Mouse (Mus musculus) forebrain, embryonic 14.5 days (tissue): ENCODE data around the gene Tpd52l2. TPM values are rescaled to one million over a fixed set of nuclear protein-coding genes. Genes with fewer than 3 reads are reported as not detected.

Source experiments
- ATAC-seq: fragments of 200-750 bp; cut with Nextera tagmentation; 2 replicates; pipeline ENCODE4 v1.8.0; 2017; ENCODE audit warnings: mild to moderate bottlenecking, moderate library complexity
- DNase-seq: peaks from one replicate; pipeline ENCODE4 v3.0.0-alpha.2; 2015; ENCODE audit warnings: low spot score
- H3K27ac ChIP-seq: fragments of 300-500 bp; sonication (generic); 2 replicates; pipeline ENCODE4 v1.5.1; 2014; ENCODE audit warnings: low read depth, mild to moderate bottlenecking, control low read depth, low read length, moderate library complexity
- H3K27me3 ChIP-seq: fragments of 300-500 bp; sonication (generic); replicated peaks from 2 replicates; pipeline ENCODE4 v1.6.1; 2014; ENCODE audit warnings: low read length, control low read depth, mixed read lengths; ENCODE audit not compliant: control insufficient read depth, insufficient read depth
- H3K36me3 ChIP-seq: fragments of 300-500 bp; sonication (generic); 2 replicates; pipeline ENCODE4 v1.6.1; 2014; ENCODE audit warnings: low read length, control low read depth; ENCODE audit not compliant: control insufficient read depth, insufficient read depth
- H3K4me1 ChIP-seq: fragments of 300-500 bp; sonication (generic); 2 replicates; pipeline ENCODE4 v1.6.1; 2014; ENCODE audit warnings: antibody characterized with exemption, low read length, control low read depth; ENCODE audit not compliant: control insufficient read depth, insufficient read depth
- H3K4me2 ChIP-seq: fragments of 300-500 bp; sonication (generic); 2 replicates; pipeline ENCODE4 v1.6.1; 2014; ENCODE audit warnings: mild to moderate bottlenecking, control low read depth, low read length
- H3K4me3 ChIP-seq: fragments of 300-500 bp; sonication (generic); 2 replicates; pipeline ENCODE4 v1.5.1; 2014; ENCODE audit warnings: low read depth, low read length, control low read depth
- H3K9ac ChIP-seq: fragments of 300-500 bp; sonication (generic); 2 replicates; pipeline ENCODE4 v1.6.1; 2014; ENCODE audit warnings: mild to moderate bottlenecking, low read length, control low read depth, moderate library complexity
- H3K9me3 ChIP-seq: fragments of 300-500 bp; sonication (generic); replicated peaks from 2 replicates; pipeline ENCODE4 v1.6.1; 2016; ENCODE audit warnings: low read length, control low read depth, mixed read lengths; ENCODE audit not compliant: control insufficient read depth
- WGBS: fragments of 180-500 bp; shearing (Covaris S2); extraction: QIAGEN DNeasy Blood & Tissue Kit; methylation state at CpG from one replicate; pipeline ENCODE4 v1.1.7; 2014; 5-methylcytosine and 5-hydroxymethylcytosine counted together
- polyA plus RNA-seq: library from polyadenylated mRNA; unstranded; fragments of >200 nt; fragmentation: Nextera tagmentation; extraction: Ambion mirVana; gene quantifications from 2 replicates; pipeline ENCODE4 v1.2.1, GENCODE M21; 2014

Tpd52l2 gene
- polyA plus RNA-seq, 1 experiment from 2014 or later, result 151 TPM

GRCm38 (mm10) chr2:181520936-181521227, 23.9 kb downstream of the Tpd52l2 start:
- under 1% methylated on average over 17 of the region's 17 CpGs for WGBS
- H3K27ac ChIP-seq, result peak overlapping the region; percentile 95
- H3K9me3 ChIP-seq, result no peaks in the 10 kb centered on the region
- H3K36me3 ChIP-seq, result peaks cover 18% of the 10 kb centered on the region
- H3K4me1 ChIP-seq, result peaks cover 18% of the 10 kb centered on the region
- H3K4me3 ChIP-seq, result peak overlapping the region; percentile 95
- no peaks in the 10 kb centered on the region for H3K27me3 ChIP-seq
- DNase-seq, result no peak
- ATAC-seq, result no peak
- H3K4me2 ChIP-seq, result peak overlapping the region; percentile 66
- peak overlapping the region; percentile 94 for H3K9ac ChIP-seq

DNA sequence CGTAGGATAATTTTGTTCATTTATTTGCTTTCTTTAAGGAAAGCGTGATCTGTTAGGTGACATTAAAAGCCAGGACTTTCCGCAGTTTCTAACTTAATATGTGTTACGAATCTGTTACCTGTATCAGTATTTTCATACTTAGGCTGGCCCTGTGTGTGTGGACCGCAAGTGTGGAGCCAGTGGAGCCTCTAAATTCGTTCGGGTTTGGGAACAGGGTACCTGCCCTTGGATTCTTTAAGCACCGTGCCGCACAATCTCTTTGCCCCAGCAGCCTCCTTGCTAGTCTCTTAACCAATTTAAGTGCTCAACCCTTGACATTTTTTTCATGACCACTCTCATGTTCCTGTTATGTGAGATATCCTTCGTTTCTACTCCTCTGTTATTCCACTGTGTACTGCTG, 24.5 kb downstream of the Tpd52l2 start:
- WGBS, result 62% methylated on average over 10 of the region's 10 CpGs
- peak overlapping the region; percentile 66 for H3K4me2 ChIP-seq
- no peaks in the 10 kb centered on the region for H3K9me3 ChIP-seq
- no peaks in the 10 kb centered on the region for H3K27me3 ChIP-seq
- peak overlapping the region; percentile 94 for H3K9ac ChIP-seq
- no peak for DNase-seq
- no peak overlapping the region for H3K27ac ChIP-seq
- H3K36me3 ChIP-seq, result peaks cover 12% of the 10 kb centered on the region
- peaks cover 18% of the 10 kb centered on the region for H3K4me1 ChIP-seq
- peak overlapping the region; percentile 95 for H3K4me3 ChIP-seq
- no peak for ATAC-seq

GRCm38 (mm10) chr2:181522811-181523210, 25.9 kb downstream of the Tpd52l2 start:
- H3K27ac ChIP-seq, result no peak overlapping the region
- no peaks in the 10 kb centered on the region for H3K27me3 ChIP-seq
- DNase-seq, result peak; percentile 18
- no peak overlapping the region for H3K4me3 ChIP-seq
- no peak overlapping the region for H3K9ac ChIP-seq
- no peak for ATAC-seq
- H3K36me3 ChIP-seq, result no peaks in the 10 kb centered on the region
- no peaks in the 10 kb centered on the region for H3K9me3 ChIP-seq
- H3K4me2 ChIP-seq, result no peak overlapping the region
- peaks cover 18% of the 10 kb centered on the region for H3K4me1 ChIP-seq
- WGBS, result 78% methylated on average over 5 of the region's 5 CpGs

DNA sequence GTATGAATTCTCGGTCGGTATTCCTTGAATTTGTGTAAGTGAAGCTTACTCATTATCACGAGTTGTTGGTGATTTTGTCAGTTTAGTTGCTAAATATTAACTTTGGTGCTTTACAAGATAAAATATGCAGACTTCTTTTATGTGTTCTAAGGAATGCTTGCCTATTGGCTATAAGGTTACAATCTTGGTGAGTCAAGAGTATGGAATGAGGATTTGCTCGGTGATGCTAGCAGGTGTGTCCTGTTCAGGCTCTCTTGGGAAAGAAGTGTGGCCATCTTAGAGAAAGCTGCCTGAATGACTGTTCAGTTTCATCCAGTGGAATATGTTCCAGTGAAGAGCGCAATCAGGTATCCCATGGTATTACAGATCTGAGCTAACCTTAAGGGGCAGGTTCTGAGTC, 28.6 kb downstream of the Tpd52l2 start:
- H3K27me3 ChIP-seq, result no peaks in the 10 kb centered on the region

DNA sequence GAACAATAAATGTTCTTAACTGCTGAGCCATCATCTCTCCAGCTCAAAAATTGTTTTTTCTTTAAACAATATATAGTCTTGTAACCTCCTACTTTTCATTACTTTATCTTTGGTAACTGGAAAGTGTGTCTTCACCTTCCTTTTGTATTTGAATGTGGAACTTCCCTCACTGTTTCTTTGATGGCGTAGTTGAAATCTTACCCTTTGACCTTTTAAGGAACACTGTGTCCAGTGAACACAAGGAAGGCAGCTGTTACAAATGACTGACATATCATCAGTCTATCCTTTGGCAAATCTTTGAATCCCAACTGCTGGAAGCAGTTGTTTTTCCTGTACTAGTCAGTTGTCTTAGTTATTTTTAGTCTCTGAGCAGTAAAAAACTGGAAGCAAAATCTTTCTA, 32.1 kb downstream of the Tpd52l2 start:
- Histone ChIP-seq H3K4me1 (no peaks in the 10 kb centered on the region), H3K9ac (no peak overlapping the region), H3K27me3 (no peaks in the 10 kb centered on the region), H3K9me3 (no peaks in the 10 kb centered on the region), H3K36me3 (no peaks in the 10 kb centered on the region), H3K4me3 (no peak overlapping the region), H3K4me2 (no peak overlapping the region), H3K27ac (no peak overlapping the region)
- ATAC-seq (no peak), DNase-seq (no peak)
- 92% methylated on average over 1 of the region's 1 CpGs for WGBS

More for the DNA sequence above, 28.6 kb downstream of the Tpd52l2 start:
- no peak for DNase-seq
- no peak for ATAC-seq
- H3K4me1 ChIP-seq, result peaks cover 8% of the 10 kb centered on the region; the same call in 1 of the 2 replicates
- WGBS, result 91% methylated on average over 5 of the region's 5 CpGs
- H3K9me3 ChIP-seq, result no peaks in the 10 kb centered on the region
- H3K9ac ChIP-seq, result no peak overlapping the region
- no peak overlapping the region for H3K27ac ChIP-seq
- H3K4me3 ChIP-seq, result no peak overlapping the region
- H3K4me2 ChIP-seq, result no peak overlapping the region
- no peaks in the 10 kb centered on the region for H3K36me3 ChIP-seq

- Histone ChIP-seq H3K4me2 (no peak overlapping the region), H3K27ac (no peak overlapping the region), H3K9ac (no peak overlapping the region), H3K4me1 (peaks cover 2% of the 10 kb centered on the region; the same call in 1 of the 2 replicates), H3K4me3 (no peak overlapping the region), H3K27me3 (no peaks in the 10 kb centered on the region), H3K36me3 (no peaks in the 10 kb centered on the region), H3K9me3 (no peaks in the 10 kb centered on the region)
- no peak for DNase-seq
- no peak for ATAC-seq
- WGBS, result 96% methylated on average over 3 of the region's 3 CpGs
These were observed 35.6 kb downstream of the Tpd52l2 start for GRCm38 (mm10) chr2:181532589-181532988.

DNA sequence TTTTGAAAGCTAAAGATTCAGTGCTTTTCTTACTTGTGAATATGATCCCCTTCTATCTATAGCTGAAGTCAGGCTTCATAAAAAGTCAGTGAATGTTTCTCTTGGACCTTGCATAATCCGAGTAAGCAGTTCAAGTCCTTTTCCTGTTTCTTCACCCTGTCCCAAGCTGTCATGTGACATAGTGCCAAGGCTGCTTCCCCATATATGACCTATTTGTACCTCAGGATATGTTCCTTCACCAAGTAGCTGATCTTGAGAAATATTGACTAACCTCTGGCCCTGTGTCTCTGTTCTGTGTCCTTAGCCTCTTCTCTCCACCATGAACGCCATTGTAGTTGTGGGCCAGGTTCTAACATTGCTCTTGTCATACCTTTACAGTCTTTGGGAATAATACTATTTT, 39.5 kb downstream of the Tpd52l2 start:
- no peak overlapping the region for H3K9ac ChIP-seq
- H3K4me2 ChIP-seq, result no peak overlapping the region
- no peaks in the 10 kb centered on the region for H3K9me3 ChIP-seq
- H3K27me3 ChIP-seq, result no peaks in the 10 kb centered on the region
- 95% methylated on average over 2 of the region's 2 CpGs for WGBS
- no peak overlapping the region for H3K27ac ChIP-seq
- DNase-seq (no peak), ATAC-seq (no peak)
- H3K4me1 ChIP-seq, result peaks cover 4% of the 10 kb centered on the region; the same call in 1 of the 2 replicates
- H3K36me3 ChIP-seq, result 0 out of 2 replicates have a peak, but pooled peaks cover under 1% of the 10 kb centered on the region
- no peak overlapping the region for H3K4me3 ChIP-seq

DNA sequence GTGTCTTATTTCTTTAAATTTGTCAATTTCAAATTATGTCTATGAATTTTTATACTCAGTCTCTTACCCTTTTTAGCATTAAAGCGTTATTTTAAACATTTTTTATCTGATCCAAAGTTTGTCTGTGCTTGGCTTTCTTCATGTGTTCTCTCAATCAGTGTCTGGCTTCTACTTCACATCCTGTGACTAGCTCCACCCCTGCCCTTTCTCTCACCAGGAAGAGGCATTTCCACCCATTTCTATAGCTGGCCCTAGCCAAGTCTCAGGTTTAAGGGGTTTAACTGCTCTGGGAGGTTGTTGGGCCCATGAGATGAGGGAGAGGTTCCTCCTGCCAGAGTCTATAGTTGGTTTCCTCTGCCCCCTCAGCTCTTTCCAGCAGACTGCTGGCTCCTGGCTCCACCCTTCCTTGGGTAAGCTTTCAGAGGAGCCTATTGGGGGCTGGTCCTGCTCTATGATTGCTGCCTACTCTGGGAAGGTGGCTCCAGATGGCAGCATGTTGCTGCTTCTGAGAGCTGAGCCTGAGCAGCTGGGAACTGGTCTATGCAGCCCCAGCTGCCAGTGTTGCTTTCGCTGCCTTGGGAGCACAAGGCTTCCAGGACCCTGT, 40.6 kb downstream of the Tpd52l2 start:
- peak; percentile 69 for DNase-seq
- no peaks in the 10 kb centered on the region for H3K27me3 ChIP-seq
- no peak overlapping the region for H3K4me3 ChIP-seq
- peak; percentile 91 for ATAC-seq
- 0 out of 2 replicates have a peak, but pooled peaks cover 2% of the 10 kb centered on the region for H3K36me3 ChIP-seq
- H3K4me2 ChIP-seq, result no peak overlapping the region
- H3K9me3 ChIP-seq, result no peaks in the 10 kb centered on the region
- H3K4me1 ChIP-seq, result peaks cover 4% of the 10 kb centered on the region; the same call in 1 of the 2 replicates
- H3K9ac ChIP-seq, result no peak overlapping the region
- WGBS, result 81% methylated on average over 2 of the region's 2 CpGs
- H3K27ac ChIP-seq, result peak overlapping the region; percentile 44; the same call in 1 of the 2 replicates

GRCm38 (mm10) chr2:181541761-181542380, 44.9 kb downstream of the Tpd52l2 start:
- Histone ChIP-seq H3K4me2 (no peak overlapping the region), H3K36me3 (peaks cover 12% of the 10 kb centered on the region), H3K4me1 (peaks cover 4% of the 10 kb centered on the region; the same call in 1 of the 2 replicates), H3K9me3 (no peaks in the 10 kb centered on the region), H3K4me3 (no peak overlapping the region), H3K27ac (no peak overlapping the region), H3K9ac (no peak overlapping the region), H3K27me3 (no peaks in the 10 kb centered on the region)
- 96% methylated on average over 6 of the region's 6 CpGs for WGBS
- ATAC-seq (no peak), DNase-seq (no peak)
